Mouse (Mus musculus) embryonic fibroblast, embryonic 13.5 days (primary cell): ENCODE data around the gene Ager.

ENCODE experiments used
- CTCF ChIP-seq: IDR thresholded peaks from 2 replicates; pipeline ENCODE4 v1.5.1; 2011; ENCODE audit warnings: mild to moderate bottlenecking, control low read depth, low read length, moderate library complexity, borderline replicate concordance; ENCODE audit not compliant: insufficient read depth
- POLR2A ChIP-seq: IDR thresholded peaks from 2 replicates; pipeline ENCODE4 v1.6.1; 2011; ENCODE audit warnings: low read depth, mild to moderate bottlenecking, control low read depth, low read length, moderate library complexity

GRCm38 (mm10) chr17:34637459-34637858, 39.8 kb downstream of the Ager start:
- no peak for TF ChIP-seq POLR2A
- TF ChIP-seq CTCF, result no peak
